Mouse (Mus musculus): ENCODE measurements around the gene Krtap19-3. TPM values are rescaled to one million over a fixed set of nuclear protein-coding genes. Genes with fewer than 3 reads are reported as not detected.

Gene Krtap19-3
- not detected in 2 replicates for polyA plus RNA-seq (2011; ENCODE audit: insufficient read length, low read depth, missing spikeins)

DNA sequence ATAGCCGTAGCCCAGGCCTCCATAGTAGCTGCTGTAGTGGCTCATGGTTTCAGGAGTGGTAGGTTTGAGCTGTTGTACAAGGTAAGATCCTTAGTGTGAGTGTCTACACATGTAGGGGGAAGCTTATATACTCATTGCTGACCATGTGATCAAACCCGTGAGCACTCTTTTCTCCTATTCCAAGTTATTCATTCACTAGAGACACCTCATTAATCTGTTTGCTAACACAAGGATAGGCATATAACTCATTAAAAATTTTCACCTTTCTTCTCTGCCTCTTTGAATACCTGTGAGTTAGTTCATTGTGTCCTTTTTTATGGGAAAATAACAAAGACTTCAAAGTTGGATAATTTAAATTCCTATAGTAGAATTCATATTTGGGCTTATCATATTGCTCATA is at the start of gene Krtap19-3:
Gene Krtap19-3 (minus strand): TSS at position 101 of the 400 bp plus-strand sequence.
- Histone ChIP-seq H3K4me3 (ENCODE audit: insufficient read depth, low read length) (no peak within 1 kb of the TSS), H3K27ac (ENCODE audit: insufficient read depth, low read length) (no peak within 1 kb of the TSS), H3K4me1 (ENCODE audit: control insufficient read depth, insufficient read depth, low read length) (no peaks in the 10 kb centered on the region)
- no peak for TF ChIP-seq CTCF (IDR thresholded peaks at IDR 0.05; ENCODE audit: borderline replicate concordance, insufficient read depth, low read length)
- TF ChIP-seq POLR2A (IDR thresholded peaks at IDR 0.05; ENCODE audit: low read depth, low read length), result no peak

DNA sequence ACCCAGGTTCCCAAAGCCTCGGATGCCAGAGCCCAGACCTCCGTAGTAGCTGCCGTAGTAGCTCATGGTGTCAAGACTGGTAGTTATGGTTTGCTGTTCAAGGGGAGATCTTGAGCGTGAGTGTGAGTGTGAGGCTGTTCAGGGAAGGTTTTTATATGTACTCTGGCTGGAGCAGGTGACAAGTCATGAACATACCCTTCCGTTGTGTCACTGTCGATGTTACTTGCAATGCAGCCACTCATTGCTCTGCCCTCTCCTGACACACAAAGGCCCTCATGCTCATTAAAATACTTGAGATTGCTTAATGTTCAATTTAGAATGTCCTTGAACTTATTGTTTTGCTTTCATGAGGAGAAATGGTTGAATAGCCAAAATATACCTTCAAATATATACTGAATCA is 18.5 kb upstream of the Krtap19-3 start, which contains the start of gene Krtap19-5:
Gene Krtap19-5 (minus strand): TSS at position 101 of the 400 bp plus-strand sequence.
- Histone ChIP-seq H3K4me1 (ENCODE audit: control insufficient read depth, insufficient read depth, low read length) (no peaks in the 10 kb centered on the region), H3K4me3 (ENCODE audit: insufficient read depth, low read length) (no peak within 1 kb of the TSS), H3K27ac (ENCODE audit: insufficient read depth, low read length) (no peak within 1 kb of the TSS)
- no peak for TF ChIP-seq POLR2A (IDR thresholded peaks at IDR 0.05; ENCODE audit: low read depth, low read length)
- no peak for TF ChIP-seq CTCF (IDR thresholded peaks at IDR 0.05; ENCODE audit: borderline replicate concordance, insufficient read depth, low read length)

DNA sequence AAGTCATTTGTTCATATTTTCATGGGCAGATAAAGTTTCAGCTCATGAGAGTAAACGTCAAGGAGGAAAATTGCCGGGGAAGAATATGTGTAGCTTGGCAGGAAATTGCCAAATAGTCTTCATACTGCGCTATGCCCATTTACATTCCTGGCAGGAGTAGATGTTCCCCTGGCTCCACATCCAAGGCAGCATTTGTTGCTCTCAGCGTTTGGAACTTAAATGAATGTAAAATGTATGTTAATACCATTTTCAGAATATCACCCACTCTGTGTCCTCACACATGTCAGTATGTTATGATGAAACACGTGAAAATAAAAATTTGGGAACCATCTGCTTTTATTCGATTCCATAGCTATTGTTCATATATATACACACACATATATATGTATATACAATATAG is 9.0 kb upstream of the Krtap19-3 start:
- no peak for TF ChIP-seq POLR2A (IDR thresholded peaks at IDR 0.05; ENCODE audit: low read depth, low read length)
- no peak for TF ChIP-seq CTCF (IDR thresholded peaks at IDR 0.05; ENCODE audit: borderline replicate concordance, insufficient read depth, low read length)

DNA sequence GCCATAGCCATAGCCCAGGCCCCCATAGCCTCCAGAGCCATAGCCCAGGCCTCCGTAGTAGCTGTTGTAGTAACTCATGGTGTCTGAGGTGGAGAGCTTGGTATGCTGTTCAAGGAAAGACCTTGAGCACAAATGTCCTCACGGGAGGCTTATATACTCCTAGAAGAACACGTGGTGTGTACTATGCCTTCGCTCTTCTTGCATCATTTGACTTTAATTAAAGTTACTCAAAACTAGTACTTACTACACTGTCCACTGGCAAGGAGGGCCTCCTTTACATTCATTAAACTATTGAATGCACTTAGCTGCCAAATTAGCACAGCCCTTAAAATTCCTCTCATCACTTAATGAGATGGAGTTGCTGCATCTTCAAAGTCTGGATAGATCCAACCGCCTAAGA is 7.2 kb upstream of the Krtap19-3 start, which contains the start of gene Krtap19-4:
Gene Krtap19-4 (minus strand): TSS at position 101 of the 400 bp plus-strand sequence.
- Histone ChIP-seq H3K4me1 (ENCODE audit: control insufficient read depth, insufficient read depth, low read length) (no peaks in the 10 kb centered on the region), H3K4me3 (ENCODE audit: insufficient read depth, low read length) (no peak within 1 kb of the TSS), H3K27ac (ENCODE audit: insufficient read depth, low read length) (no peak within 1 kb of the TSS)
- TF ChIP-seq CTCF (IDR thresholded peaks at IDR 0.05; ENCODE audit: borderline replicate concordance, insufficient read depth, low read length) (no peak), POLR2A (IDR thresholded peaks at IDR 0.05; ENCODE audit: low read depth, low read length) (no peak)

More for the DNA sequence above, 9.0 kb upstream of the Krtap19-3 start:
- H3K27ac ChIP-seq (ENCODE audit: insufficient read depth, low read length), result no peak overlapping the region
- no peaks in the 10 kb centered on the region for H3K4me1 ChIP-seq (ENCODE audit: control insufficient read depth, insufficient read depth, low read length)
- no peak overlapping the region for H3K4me3 ChIP-seq (ENCODE audit: insufficient read depth, low read length)

DNA sequence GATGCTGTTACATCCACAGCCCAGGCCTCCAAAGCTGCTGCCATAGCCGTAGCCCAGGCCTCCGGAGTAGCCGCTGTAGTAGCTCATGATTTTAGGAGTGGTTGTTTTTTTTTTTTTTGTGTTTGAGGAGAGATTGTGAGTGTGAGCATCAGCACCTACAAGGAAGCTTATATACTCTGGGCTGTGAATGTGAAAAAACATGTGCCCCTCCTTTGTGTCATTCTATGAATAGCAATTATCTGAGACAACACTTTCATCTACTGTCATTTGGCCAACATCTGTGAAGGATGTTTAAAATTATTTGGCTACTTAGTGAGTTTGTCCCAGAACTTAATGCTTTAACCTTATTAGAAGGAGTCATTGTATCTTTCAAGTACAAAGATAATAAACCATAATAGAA is 3.7 kb downstream of the Krtap19-3 start, which contains the start of gene Krtap19-2:
Gene Krtap19-2 (minus strand): TSS at position 101 of the 400 bp plus-strand sequence.
- no peak for TF ChIP-seq POLR2A (IDR thresholded peaks at IDR 0.05; ENCODE audit: low read depth, low read length)
- no peak for TF ChIP-seq CTCF (IDR thresholded peaks at IDR 0.05; ENCODE audit: borderline replicate concordance, insufficient read depth, low read length)
- no peak within 1 kb of the TSS for H3K27ac ChIP-seq (ENCODE audit: insufficient read depth, low read length)
- H3K4me3 ChIP-seq (ENCODE audit: insufficient read depth, low read length), result no peak within 1 kb of the TSS
- no peaks in the 10 kb centered on the region for H3K4me1 ChIP-seq (ENCODE audit: control insufficient read depth, insufficient read depth, low read length)

DNA sequence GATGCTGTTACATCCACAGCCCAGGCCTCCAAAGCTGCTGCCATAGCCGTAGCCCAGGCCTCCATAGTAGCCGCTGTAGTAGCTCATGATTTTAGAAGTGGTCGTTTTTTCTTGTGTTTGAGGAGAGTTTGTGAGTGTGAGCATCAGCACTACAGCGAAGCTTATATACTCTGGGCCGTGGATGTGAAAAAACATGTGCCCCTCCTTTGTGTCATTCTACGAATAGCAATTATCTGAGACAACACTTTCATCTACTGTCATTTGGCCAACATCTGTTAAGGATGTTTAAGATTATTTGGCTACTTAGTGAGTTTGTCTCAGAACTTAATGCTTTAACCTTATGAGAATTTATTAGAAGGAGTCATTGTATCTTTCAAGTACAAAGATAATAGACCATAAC is 8.5 kb downstream of the Krtap19-3 start, which contains the start of gene Krtap19-1:
Gene Krtap19-1 (minus strand): TSS at position 101 of the 400 bp plus-strand sequence.
- TF ChIP-seq CTCF (IDR thresholded peaks at IDR 0.05; ENCODE audit: borderline replicate concordance, insufficient read depth, low read length) (no peak), POLR2A (IDR thresholded peaks at IDR 0.05; ENCODE audit: low read depth, low read length) (no peak)
- no peak within 1 kb of the TSS for H3K4me3 ChIP-seq (ENCODE audit: insufficient read depth, low read length)
- H3K27ac ChIP-seq (ENCODE audit: insufficient read depth, low read length), result no peak within 1 kb of the TSS
- no peaks in the 10 kb centered on the region for H3K4me1 ChIP-seq (ENCODE audit: control insufficient read depth, insufficient read depth, low read length)

DNA sequence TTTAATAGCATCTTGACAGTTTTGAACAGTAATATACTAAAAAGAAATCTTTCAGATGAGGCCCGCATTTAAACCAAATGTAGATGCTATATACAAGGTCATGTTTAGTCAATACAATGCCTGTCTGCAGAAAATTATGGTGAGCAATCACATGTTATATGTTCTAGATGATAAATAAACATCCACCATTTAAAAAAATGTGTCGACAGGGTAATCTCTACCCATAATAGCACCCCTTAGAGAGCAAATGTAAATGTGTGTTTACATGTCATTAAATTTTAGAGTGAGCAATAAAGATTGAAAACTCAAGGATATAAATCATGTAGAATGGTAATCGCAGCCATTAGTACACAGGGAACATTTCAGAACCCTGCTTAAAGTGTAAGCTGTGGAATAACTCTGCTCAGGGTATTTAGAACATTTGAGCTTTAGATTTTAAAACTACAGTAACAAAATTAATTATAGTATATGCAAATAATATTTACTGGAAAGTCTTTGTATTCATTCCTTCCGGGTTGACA is 12.9 kb downstream of the Krtap19-3 start:
- H3K27ac ChIP-seq (ENCODE audit: insufficient read depth, low read length), result no peak overlapping the region
- H3K4me3 ChIP-seq (ENCODE audit: insufficient read depth, low read length), result no peak overlapping the region
- TF ChIP-seq CTCF (IDR thresholded peaks at IDR 0.05; ENCODE audit: borderline replicate concordance, insufficient read depth, low read length), result no peak
- no peak for TF ChIP-seq POLR2A (IDR thresholded peaks at IDR 0.05; ENCODE audit: low read depth, low read length)
- H3K4me1 ChIP-seq (ENCODE audit: control insufficient read depth, insufficient read depth, low read length), result no peaks in the 10 kb centered on the region

DNA sequence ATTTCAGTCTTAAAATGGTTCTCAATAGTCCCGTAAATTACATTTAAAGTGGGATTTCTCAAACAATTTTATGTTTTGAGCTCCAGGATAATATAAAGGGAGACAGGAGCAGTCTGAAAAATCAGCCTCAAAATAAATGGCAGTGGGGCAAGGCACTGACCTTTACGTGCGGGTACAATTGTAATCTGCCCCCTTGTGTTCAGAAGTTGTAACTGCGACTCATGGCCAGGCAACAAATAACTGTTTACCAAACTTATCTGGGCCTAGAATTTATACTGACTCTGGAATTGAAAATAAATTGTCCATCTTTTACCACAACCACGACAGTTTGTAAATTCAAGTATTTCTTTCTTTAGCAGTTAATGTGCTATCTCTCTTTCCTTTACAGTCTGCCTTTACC is 26.4 kb downstream of the Krtap19-3 start:
- TF ChIP-seq CTCF (IDR thresholded peaks at IDR 0.05; ENCODE audit: borderline replicate concordance, insufficient read depth, low read length) (peak; percentile 26; the same call in 1 of the 2 replicates), POLR2A (IDR thresholded peaks at IDR 0.05; ENCODE audit: low read depth, low read length) (no peak)
- H3K4me1 ChIP-seq (ENCODE audit: control insufficient read depth, insufficient read depth, low read length), result no peaks in the 10 kb centered on the region
- no peak overlapping the region for H3K27ac ChIP-seq (ENCODE audit: insufficient read depth, low read length)
- no peak overlapping the region for H3K4me3 ChIP-seq (ENCODE audit: insufficient read depth, low read length)

DNA sequence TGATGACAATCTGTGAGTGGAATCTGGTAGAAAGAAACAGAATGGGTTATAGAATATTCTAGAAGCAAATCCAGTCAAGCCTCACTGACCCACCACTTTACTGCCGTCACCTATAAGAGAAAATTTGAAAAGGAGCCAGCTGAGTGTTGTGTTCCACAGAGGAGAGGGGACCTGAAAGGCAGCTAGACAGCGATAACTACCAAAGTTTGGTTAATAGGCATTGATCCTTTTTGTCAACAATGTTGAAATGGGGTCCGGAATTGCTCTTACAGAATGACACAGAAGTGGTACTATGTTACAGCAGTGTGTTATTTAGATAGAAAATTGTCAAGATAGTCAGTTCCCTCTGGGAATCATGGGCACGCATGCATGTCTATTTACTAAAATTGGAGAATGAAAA is 29.3 kb downstream of the Krtap19-3 start:
- Histone ChIP-seq H3K4me1 (ENCODE audit: control insufficient read depth, insufficient read depth, low read length) (no peaks in the 10 kb centered on the region), H3K27ac (ENCODE audit: insufficient read depth, low read length) (no peak overlapping the region), H3K4me3 (ENCODE audit: insufficient read depth, low read length) (no peak overlapping the region)
- TF ChIP-seq CTCF (IDR thresholded peaks at IDR 0.05; ENCODE audit: borderline replicate concordance, insufficient read depth, low read length) (no peak), POLR2A (IDR thresholded peaks at IDR 0.05; ENCODE audit: low read depth, low read length) (no peak)

DNA sequence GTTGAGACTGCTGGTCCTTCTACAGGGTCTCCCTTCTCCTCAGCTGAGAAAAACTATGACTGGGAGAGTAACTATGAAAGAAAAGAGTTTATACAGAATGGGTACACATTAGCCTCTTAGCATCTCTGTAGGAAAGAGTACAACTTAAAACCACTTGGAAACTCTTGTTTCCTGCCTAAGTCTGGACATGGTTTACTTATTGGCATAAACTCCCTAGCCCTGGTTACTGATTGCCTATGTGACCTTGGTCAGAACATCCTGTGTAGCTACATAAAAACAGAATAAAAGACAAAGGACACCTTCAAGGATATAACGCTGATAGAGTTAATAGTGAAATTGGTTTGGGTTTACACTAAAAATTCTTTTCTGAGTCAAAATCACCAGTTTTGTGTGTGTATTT is 30.5 kb downstream of the Krtap19-3 start:
- TF ChIP-seq POLR2A (IDR thresholded peaks at IDR 0.05; ENCODE audit: low read depth, low read length), result no peak
- no peak for TF ChIP-seq CTCF (IDR thresholded peaks at IDR 0.05; ENCODE audit: borderline replicate concordance, insufficient read depth, low read length)
- no peak overlapping the region for H3K4me3 ChIP-seq (ENCODE audit: insufficient read depth, low read length)
- H3K4me1 ChIP-seq (ENCODE audit: control insufficient read depth, insufficient read depth, low read length), result no peaks in the 10 kb centered on the region
- H3K27ac ChIP-seq (ENCODE audit: insufficient read depth, low read length), result no peak overlapping the region

Other genes with a start within 250 kb of the Krtap19-3 start
- not detected in 2 replicates for gene Krtap26-1, start 230.2 kb downstream of the Krtap19-3 start, polyA plus RNA-seq (2011; ENCODE audit: insufficient read length, low read depth, missing spikeins)
- not detected in 2 replicates for gene Krtap27-1, start 206.4 kb downstream of the Krtap19-3 start, polyA plus RNA-seq (2011; ENCODE audit: insufficient read length, low read depth, missing spikeins)
- gene 2310061N02Rik, start 170.1 kb downstream of the Krtap19-3 start, polyA plus RNA-seq (2011; ENCODE audit: insufficient read length, low read depth, missing spikeins), result not detected in 2 replicates
- gene Krtap13-1, start 149.2 kb downstream of the Krtap19-3 start, polyA plus RNA-seq (2011; ENCODE audit: insufficient read length, low read depth, missing spikeins), result not detected in 2 replicates
- gene Krtap13, start 126.4 kb downstream of the Krtap19-3 start, polyA plus RNA-seq (2011; ENCODE audit: insufficient read length, low read depth, missing spikeins), result not detected in 2 replicates
- gene 2310034C09Rik, start 119.2 kb downstream of the Krtap19-3 start, polyA plus RNA-seq (2011; ENCODE audit: insufficient read length, low read depth, missing spikeins), result not detected in 2 replicates
- gene 2310057N15Rik, start 103.8 kb downstream of the Krtap19-3 start, polyA plus RNA-seq (2011; ENCODE audit: insufficient read length, low read depth, missing spikeins), result not detected in 2 replicates
- gene Gm5965, start 100.1 kb downstream of the Krtap19-3 start, polyA plus RNA-seq (2011; ENCODE audit: insufficient read length, low read depth, missing spikeins), result not detected in 2 replicates
- not detected in 2 replicates for gene Gm20741, start 65.8 kb downstream of the Krtap19-3 start, polyA plus RNA-seq (2011; ENCODE audit: insufficient read length, low read depth, missing spikeins)
- gene Krtap15, start 57.8 kb downstream of the Krtap19-3 start, polyA plus RNA-seq (2011; ENCODE audit: insufficient read length, low read depth, missing spikeins), result not detected in 2 replicates
- not detected in 2 replicates for gene Krtap14, start 51.9 kb downstream of the Krtap19-3 start, polyA plus RNA-seq (2011; ENCODE audit: insufficient read length, low read depth, missing spikeins)
- gene Krtap19-1, start 8.6 kb downstream of the Krtap19-3 start, polyA plus RNA-seq (2011; ENCODE audit: insufficient read length, low read depth, missing spikeins), result not detected in 2 replicates
- not detected in 2 replicates for gene Krtap19-2, start 3.8 kb downstream of the Krtap19-3 start, polyA plus RNA-seq (2011; ENCODE audit: insufficient read length, low read depth, missing spikeins)
- gene Krtap19-4, start 7.1 kb upstream of the Krtap19-3 start, polyA plus RNA-seq (2011; ENCODE audit: insufficient read length, low read depth, missing spikeins), result not detected in 2 replicates
- gene Krtap19-5, start 18.4 kb upstream of the Krtap19-3 start, polyA plus RNA-seq (2011; ENCODE audit: insufficient read length, low read depth, missing spikeins), result not detected in 2 replicates
- gene Krtap19-9b, start 54.2 kb upstream of the Krtap19-3 start, polyA plus RNA-seq (2011; ENCODE audit: insufficient read length, low read depth, missing spikeins), result not detected in 2 replicates
- gene Krtap16-3, start 84.8 kb upstream of the Krtap19-3 start, polyA plus RNA-seq (2011; ENCODE audit: insufficient read length, low read depth, missing spikeins), result not detected in 2 replicates
- not detected in 2 replicates for gene Krtap22-2, start 132.7 kb upstream of the Krtap19-3 start, polyA plus RNA-seq (2011; ENCODE audit: insufficient read length, low read depth, missing spikeins)
- not detected in 2 replicates for gene Gm10229, start 137.2 kb upstream of the Krtap19-3 start, polyA plus RNA-seq (2011; ENCODE audit: insufficient read length, low read depth, missing spikeins)
- gene Krtap6-1, start 153.7 kb upstream of the Krtap19-3 start, polyA plus RNA-seq (2011; ENCODE audit: insufficient read length, low read depth, missing spikeins), result not detected in 2 replicates
- gene Gm10228, start 163.4 kb upstream of the Krtap19-3 start, polyA plus RNA-seq (2011; ENCODE audit: insufficient read length, low read depth, missing spikeins), result not detected in 2 replicates
- not detected in 2 replicates for gene Krtap6-5, start 169.8 kb upstream of the Krtap19-3 start, polyA plus RNA-seq (2011; ENCODE audit: insufficient read length, low read depth, missing spikeins)
- not detected in 2 replicates for gene 1110025L11Rik, start 186.0 kb upstream of the Krtap19-3 start, polyA plus RNA-seq (2011; ENCODE audit: insufficient read length, low read depth, missing spikeins)
- gene Krtap6-3, start 206.0 kb upstream of the Krtap19-3 start, polyA plus RNA-seq (2011; ENCODE audit: insufficient read length, low read depth, missing spikeins), result not detected in 2 replicates

Data from embryonic fibroblast, embryonic 13.5 days (primary cell).